10 mouse cellular contexts compared by ENCODE assay signal in genomic region chr14:105499319-105499895, GRCm38 (mm10).
DNase-seq lines count a peak whose midpoint lies in the region; ATAC-seq and TF ChIP-seq lines count a peak whose summit lies in the region.
"Had no signal": no experiment of that assay in that cellular context is flagged by ENCODE, and none has a peak within 500 bp of the region (broad histone marks: within the 10 kb centered on the region; RNA-seq: fewer than 3 reads in every experiment).

No protein-coding gene starts in this region.

- WGBS in heart, embryonic 10.5 days, result 34% methylated on average over 15 of the region's 15 CpGs
- WGBS in hindbrain, embryonic 14.5 days, result 8% methylated on average over 15 of the region's 15 CpGs
- 15% methylated on average over 15 of the region's 15 CpGs for WGBS in liver, embryonic 13.5 days (ENCODE audit: insufficient replicate concordance)

- peaks cover 9% of the 10 kb centered on the region for H3K27me3 ChIP-seq in heart, embryonic 10.5 days (ENCODE audit: insufficient read depth, poor library complexity, severe bottlenecking)
- no peaks in the 10 kb centered on the region for H3K27me3 ChIP-seq in hindbrain, embryonic 14.5 days (ENCODE audit: control insufficient read depth, insufficient read depth, low read length)
- H3K27me3 ChIP-seq in liver, embryonic 13.5 days, result no peaks in the 10 kb centered on the region
- H3K27me3 ChIP-seq: CH12.LX had no signal

- H3K9ac ChIP-seq in hindbrain, embryonic 14.5 days, result peak overlapping the region; percentile 49
- H3K9ac ChIP-seq in liver, embryonic 13.5 days, result no peak overlapping the region

- DNase-seq in heart, embryonic 10.5 days (ENCODE audit: low spot score), result no peak
- no peak for DNase-seq in heart, adult 9 months (ENCODE audit: low spot score in 2 of 2)
- DNase-seq in brain, embryonic 14.5 days (ENCODE audit: low read depth), result peak; percentile 85
- peak; percentile 76 for DNase-seq in hindbrain, embryonic 14.5 days (ENCODE audit: low spot score)
- no peak for DNase-seq in liver, embryonic 13.5 days
- DNase-seq in retina, postnatal 1 day, result peak; percentile 66
- DNase-seq in layer of hippocampus, adult 9-11 months, result no peak
- no peak for DNase-seq in frontal cortex, postnatal 25 days (ENCODE audit: low spot score in 2 of 2)

- TF ChIP-seq CTCF in brain, embryonic 14.5 days (IDR thresholded peaks at IDR 0.05; ENCODE audit: borderline replicate concordance, extremely low read depth, insufficient read depth, insufficient read length), result no peak

- H3K4me1 ChIP-seq in heart, embryonic 10.5 days, result peaks cover 38% of the 10 kb centered on the region
- peaks cover 46% of the 10 kb centered on the region for H3K4me1 ChIP-seq in hindbrain, embryonic 14.5 days (replicated peaks; ENCODE audit: control insufficient read depth, insufficient read depth, low read length)
- H3K4me1 ChIP-seq in liver, embryonic 13.5 days (replicated peaks), result peaks cover 7% of the 10 kb centered on the region; the same call in 1 of the 2 replicates

- 0 out of 2 replicates have a peak overlapping the region, but pooled peaks have one; percentile 1 for H3K4me3 ChIP-seq in heart, embryonic 10.5 days
- H3K4me3 ChIP-seq in hindbrain, embryonic 14.5 days (replicated peaks; ENCODE audit: low read length), result peak overlapping the region; percentile 15; the same call in 1 of the 2 replicates
- no peak overlapping the region for H3K4me3 ChIP-seq in liver, embryonic 13.5 days (replicated peaks)
- H3K4me3 ChIP-seq: erythroblast, embryonic 14.5 days had no signal

- ATAC-seq in hindbrain, embryonic 14.5 days (ENCODE audit: low FRiP score), result no peak; the same call in 1 of the 2 replicates
- no peak for ATAC-seq in liver, embryonic 13.5 days (ENCODE audit: low read depth)

- no peaks in the 10 kb centered on the region for H3K9me3 ChIP-seq in heart, embryonic 10.5 days
- no peaks in the 10 kb centered on the region for H3K9me3 ChIP-seq in hindbrain, embryonic 14.5 days (ENCODE audit: control insufficient read depth, low read length)
- H3K9me3 ChIP-seq in liver, embryonic 13.5 days (replicated peaks), result no peaks in the 10 kb centered on the region

- peak overlapping the region; percentile 50 for H3K4me2 ChIP-seq in hindbrain, embryonic 14.5 days (replicated peaks)
- H3K4me2 ChIP-seq in liver, embryonic 13.5 days, result peak overlapping the region; percentile 21

- H3K27ac ChIP-seq in heart, embryonic 10.5 days, result peak overlapping the region; percentile 69; the same call in 1 of the 2 replicates
- H3K27ac ChIP-seq in hindbrain, embryonic 14.5 days, result peak overlapping the region; percentile 43; the same call in 1 of the 2 replicates
- no peak overlapping the region for H3K27ac ChIP-seq in liver, embryonic 13.5 days

- no peak for TF ChIP-seq POLR2A in brain, embryonic 14.5 days (IDR thresholded peaks at IDR 0.05; ENCODE audit: borderline replicate concordance, extremely low read depth, insufficient read depth, insufficient read length, poor library complexity, severe bottlenecking)

- H3K36me3 ChIP-seq in heart, embryonic 10.5 days, result no peaks in the 10 kb centered on the region
- no peaks in the 10 kb centered on the region for H3K36me3 ChIP-seq in hindbrain, embryonic 14.5 days (replicated peaks; ENCODE audit: control insufficient read depth, insufficient read depth)
- no peaks in the 10 kb centered on the region for H3K36me3 ChIP-seq in liver, embryonic 13.5 days

Comparison
In these comparisons a context has a peak if more than half of its experiments do, and no peak if none do; other contexts are left out.
1. DNase-seq: peak in brain, embryonic 14.5 days (single experiment), hindbrain, embryonic 14.5 days (single experiment) and retina, postnatal 1 day (single experiment); none in heart, embryonic 10.5 days (single experiment), heart, adult 9 months (0 of 2), liver, embryonic 13.5 days (single experiment), layer of hippocampus, adult 9-11 months (single experiment) and frontal cortex, postnatal 25 days (0 of 2).